Mouse (Mus musculus): ENCODE measurements at regions not wholly inside any gene's neighbourhood (a gene's known extent, or its start where the extent isn't known, plus 50 kb on each side); places are given as distances from the start of the nearest gene placed in this dataset.

GRCm38 (mm10) chr11:113071942-113072341 lies 289.9 kb downstream of the Sox9 start:
- DNase-seq (ENCODE audit: low spot score): no peak
- H3K27me3 ChIP-seq (replicated peaks; ENCODE audit: control insufficient read depth, insufficient read depth, low read length): no peaks in the 10 kb centered on the region
- H3K4me3 ChIP-seq (ENCODE audit: low read depth, low read length): no peak overlapping the region
- ATAC-seq (replicated peaks; ENCODE audit: low FRiP score, low TSS enrichment, low read depth): no peak
- no peak overlapping the region for H3K9ac ChIP-seq (ENCODE audit: low read length)
- no peaks in the 10 kb centered on the region for H3K36me3 ChIP-seq (ENCODE audit: control insufficient read depth, insufficient read depth, low read length)
- 46% methylated on average over 10 of the region's 10 CpGs for WGBS
- H3K27ac ChIP-seq (ENCODE audit: low read depth): no peak overlapping the region
- no peaks in the 10 kb centered on the region for H3K9me3 ChIP-seq (ENCODE audit: control insufficient read depth, low read length)
- H3K4me2 ChIP-seq (ENCODE audit: low read length): no peak overlapping the region
- H3K4me1 ChIP-seq (replicated peaks; ENCODE audit: control insufficient read depth, insufficient read depth, low read length): no peaks in the 10 kb centered on the region

GRCm38 (mm10) chr11:113074328-113074727 lies 292.3 kb downstream of the Sox9 start:
- Histone ChIP-seq H3K27ac (ENCODE audit: low read depth) (no peak overlapping the region), H3K27me3 (replicated peaks; ENCODE audit: control insufficient read depth, insufficient read depth, low read length) (no peaks in the 10 kb centered on the region), H3K9me3 (ENCODE audit: control insufficient read depth, low read length) (no peaks in the 10 kb centered on the region), H3K4me3 (ENCODE audit: low read depth, low read length) (no peak overlapping the region), H3K36me3 (ENCODE audit: control insufficient read depth, insufficient read depth, low read length) (no peaks in the 10 kb centered on the region), H3K4me1 (replicated peaks; ENCODE audit: control insufficient read depth, insufficient read depth, low read length) (no peaks in the 10 kb centered on the region), H3K4me2 (ENCODE audit: low read length) (no peak overlapping the region), H3K9ac (ENCODE audit: low read length) (no peak overlapping the region)
- DNase-seq (ENCODE audit: low spot score) (no peak), ATAC-seq (replicated peaks; ENCODE audit: low FRiP score, low TSS enrichment, low read depth) (no peak; the same call in 1 of the 2 replicates)
- WGBS: 88% methylated on average over 9 of the region's 9 CpGs

- H3K36me3 ChIP-seq (ENCODE audit: control insufficient read depth, insufficient read depth, low read length): no peaks in the 10 kb centered on the region
- H3K4me2 ChIP-seq (ENCODE audit: low read length): no peak overlapping the region
- H3K27ac ChIP-seq (ENCODE audit: low read depth): no peak overlapping the region
- no peak for ATAC-seq (replicated peaks; ENCODE audit: low FRiP score, low TSS enrichment, low read depth)
- H3K4me3 ChIP-seq (ENCODE audit: low read depth, low read length): no peak overlapping the region
- WGBS: 96% methylated on average over 4 of the region's 4 CpGs
- H3K9me3 ChIP-seq (ENCODE audit: control insufficient read depth, low read length): no peaks in the 10 kb centered on the region
- H3K4me1 ChIP-seq (replicated peaks; ENCODE audit: control insufficient read depth, insufficient read depth, low read length): no peaks in the 10 kb centered on the region
- no peak overlapping the region for H3K9ac ChIP-seq (ENCODE audit: low read length)
- no peaks in the 10 kb centered on the region for H3K27me3 ChIP-seq (replicated peaks; ENCODE audit: control insufficient read depth, insufficient read depth, low read length)
- DNase-seq (ENCODE audit: low spot score): no peak
Measured at GRCm38 (mm10) chr11:113076371-113076770, 294.3 kb downstream of the Sox9 start.

GRCm38 (mm10) chr11:113080311-113080710 lies 298.3 kb downstream of the Sox9 start:
- H3K27me3 ChIP-seq (replicated peaks; ENCODE audit: control insufficient read depth, insufficient read depth, low read length): no peaks in the 10 kb centered on the region
- H3K9ac ChIP-seq (ENCODE audit: low read length): no peak overlapping the region
- no peaks in the 10 kb centered on the region for H3K9me3 ChIP-seq (ENCODE audit: control insufficient read depth, low read length)
- ATAC-seq (replicated peaks; ENCODE audit: low FRiP score, low TSS enrichment, low read depth): no peak
- no peak for DNase-seq (ENCODE audit: low spot score)
- H3K4me1 ChIP-seq (replicated peaks; ENCODE audit: control insufficient read depth, insufficient read depth, low read length): peaks cover 5% of the 10 kb centered on the region; the same call in 1 of the 2 replicates
- H3K36me3 ChIP-seq (ENCODE audit: control insufficient read depth, insufficient read depth, low read length): no peaks in the 10 kb centered on the region
- 88% methylated on average over 2 of the region's 2 CpGs for WGBS
- H3K4me2 ChIP-seq (ENCODE audit: low read length): no peak overlapping the region
- no peak overlapping the region for H3K27ac ChIP-seq (ENCODE audit: low read depth)
- H3K4me3 ChIP-seq (ENCODE audit: low read depth, low read length): no peak overlapping the region

GRCm38 (mm10) chr11:113084442-113084841 lies 302.4 kb downstream of the Sox9 start:
- no peaks in the 10 kb centered on the region for H3K27me3 ChIP-seq (replicated peaks; ENCODE audit: control insufficient read depth, insufficient read depth, low read length)
- no peak overlapping the region for H3K4me2 ChIP-seq (ENCODE audit: low read length)
- H3K4me3 ChIP-seq (ENCODE audit: low read depth, low read length): no peak overlapping the region
- H3K9me3 ChIP-seq (ENCODE audit: control insufficient read depth, low read length): no peaks in the 10 kb centered on the region
- H3K4me1 ChIP-seq (replicated peaks; ENCODE audit: control insufficient read depth, insufficient read depth, low read length): peaks cover 12% of the 10 kb centered on the region
- H3K36me3 ChIP-seq (ENCODE audit: control insufficient read depth, insufficient read depth, low read length): no peaks in the 10 kb centered on the region
- no peak overlapping the region for H3K9ac ChIP-seq (ENCODE audit: low read length)
- no peak overlapping the region for H3K27ac ChIP-seq (ENCODE audit: low read depth)
- WGBS: 89% methylated on average over 6 of the region's 6 CpGs
- DNase-seq (ENCODE audit: low spot score) (no peak), ATAC-seq (replicated peaks; ENCODE audit: low FRiP score, low TSS enrichment, low read depth) (no peak)

- H3K4me1 ChIP-seq (replicated peaks; ENCODE audit: control insufficient read depth, insufficient read depth, low read length): peaks cover 12% of the 10 kb centered on the region
- H3K27me3 ChIP-seq (replicated peaks; ENCODE audit: control insufficient read depth, insufficient read depth, low read length): no peaks in the 10 kb centered on the region
- peak overlapping the region; percentile 28 for H3K4me2 ChIP-seq (ENCODE audit: low read length)
- no peak overlapping the region for H3K9ac ChIP-seq (ENCODE audit: low read length)
- H3K36me3 ChIP-seq (ENCODE audit: control insufficient read depth, insufficient read depth, low read length): no peaks in the 10 kb centered on the region
- WGBS: 28% methylated on average over 9 of the region's 9 CpGs
- H3K27ac ChIP-seq (ENCODE audit: low read depth): no peak overlapping the region
- H3K4me3 ChIP-seq (ENCODE audit: low read depth, low read length): no peak overlapping the region
- no peaks in the 10 kb centered on the region for H3K9me3 ChIP-seq (ENCODE audit: control insufficient read depth, low read length)
- no peak for DNase-seq (ENCODE audit: low spot score)
- ATAC-seq (replicated peaks; ENCODE audit: low FRiP score, low TSS enrichment, low read depth): no peak
Measured at GRCm38 (mm10) chr11:113085556-113085955, 303.5 kb downstream of the Sox9 start.

- Histone ChIP-seq H3K36me3 (ENCODE audit: control insufficient read depth, insufficient read depth, low read length) (no peaks in the 10 kb centered on the region), H3K9ac (ENCODE audit: low read length) (0 out of 2 replicates have a peak overlapping the region, but pooled peaks have one; percentile 3), H3K4me3 (ENCODE audit: low read depth, low read length) (no peak overlapping the region), H3K9me3 (ENCODE audit: control insufficient read depth, low read length) (no peaks in the 10 kb centered on the region), H3K27me3 (replicated peaks; ENCODE audit: control insufficient read depth, insufficient read depth, low read length) (no peaks in the 10 kb centered on the region), H3K4me1 (replicated peaks; ENCODE audit: control insufficient read depth, insufficient read depth, low read length) (peaks cover 12% of the 10 kb centered on the region), H3K27ac (ENCODE audit: low read depth) (peak overlapping the region; percentile 62; the same call in 1 of the 2 replicates), H3K4me2 (ENCODE audit: low read length) (peak overlapping the region; percentile 31)
- no peak for DNase-seq (ENCODE audit: low spot score)
- ATAC-seq (replicated peaks; ENCODE audit: low FRiP score, low TSS enrichment, low read depth): peak; percentile 60
- 35% methylated on average over 9 of the region's 9 CpGs for WGBS
Measured at GRCm38 (mm10) chr11:113087084-113087483, 305.1 kb downstream of the Sox9 start.

GRCm38 (mm10) chr11:113089637-113090351 lies 307.8 kb downstream of the Sox9 start:
- ATAC-seq (replicated peaks; ENCODE audit: low FRiP score, low TSS enrichment, low read depth): no peak
- WGBS: 85% methylated on average over 11 of the region's 11 CpGs
- H3K36me3 ChIP-seq (ENCODE audit: control insufficient read depth, insufficient read depth, low read length): no peaks in the 10 kb centered on the region
- DNase-seq (ENCODE audit: low spot score): no peak
- H3K4me3 ChIP-seq (ENCODE audit: low read depth, low read length): no peak overlapping the region
- H3K9me3 ChIP-seq (ENCODE audit: control insufficient read depth, low read length): no peaks in the 10 kb centered on the region
- H3K4me2 ChIP-seq (ENCODE audit: low read length): no peak overlapping the region
- H3K27ac ChIP-seq (ENCODE audit: low read depth): no peak overlapping the region
- H3K9ac ChIP-seq (ENCODE audit: low read length): no peak overlapping the region
- H3K4me1 ChIP-seq (replicated peaks; ENCODE audit: control insufficient read depth, insufficient read depth, low read length): peaks cover 7% of the 10 kb centered on the region
- H3K27me3 ChIP-seq (replicated peaks; ENCODE audit: control insufficient read depth, insufficient read depth, low read length): no peaks in the 10 kb centered on the region

Measured in intestine, embryonic 14.5 days (tissue).